Mouse (Mus musculus) C2C12 (cell line): ENCODE data around the gene Tnks1bp1. TPM values are rescaled to one million over a fixed set of nuclear protein-coding genes. Genes with fewer than 3 reads are reported as not detected.

Source experiments
- H3K27me3 ChIP-seq: one replicate; pipeline ENCODE4 v1.6.1; 2011; ENCODE audit not compliant: control insufficient read depth, insufficient read depth, insufficient read length
- H3K36me3 ChIP-seq: one replicate; pipeline ENCODE4 v1.6.1; 2011; ENCODE audit not compliant: control insufficient read depth, insufficient read depth
- H3K4me3 ChIP-seq: one replicate; pipeline ENCODE4 v1.5.1; 2011; ENCODE audit warnings: mild to moderate bottlenecking, control low read depth; ENCODE audit not compliant: poor library complexity, insufficient read depth, severe bottlenecking
- H3K79me2 ChIP-seq: one replicate; pipeline ENCODE4 v1.6.1; 2011; ENCODE audit not compliant: control insufficient read depth, insufficient read depth
- H3K79me3 ChIP-seq: one replicate; pipeline ENCODE4 v1.6.1; 2011; ENCODE audit warnings: low read depth, control low read depth
- H3ac ChIP-seq: one replicate; pipeline ENCODE3; 2011; ENCODE audit warnings: low read depth; ENCODE audit not compliant: control insufficient read depth, insufficient read length
- CEBPB ChIP-seq: IDR thresholded peaks from one replicate; pipeline ENCODE4 v1.6.1; 2011; ENCODE audit warnings: low read depth, mild to moderate bottlenecking, control low read depth, moderate library complexity
- CTCF ChIP-seq: IDR thresholded peaks from one replicate; pipeline ENCODE4 v1.5.1; 2011; ENCODE audit not compliant: control insufficient read depth, insufficient read depth, insufficient read length
- FOSL1 ChIP-seq: IDR thresholded peaks from one replicate; pipeline ENCODE4 v1.8.0; 2011; ENCODE audit warnings: mild to moderate bottlenecking, low read length; ENCODE audit not compliant: poor library complexity, insufficient read depth, severe bottlenecking
- MAX ChIP-seq: IDR thresholded peaks from one replicate; pipeline ENCODE4 v1.6.1; 2011; ENCODE audit warnings: mild to moderate bottlenecking, control low read depth
- MYOD1 ChIP-seq: IDR thresholded peaks from one replicate; pipeline ENCODE4 v1.6.1; 2011; ENCODE audit warnings: low read depth; ENCODE audit not compliant: control insufficient read depth, insufficient read length
- MYOG ChIP-seq: IDR thresholded peaks from one replicate; pipeline ENCODE4 v1.6.1; 2011; ENCODE audit not compliant: control insufficient read depth, insufficient read length; ENCODE audit errors: extremely low read depth
- USF1 ChIP-seq: IDR thresholded peaks from one replicate; pipeline ENCODE4 v1.6.1; 2011; ENCODE audit warnings: low read depth, mild to moderate bottlenecking, control low read depth, moderate library complexity
- polyA plus RNA-seq: library from polyadenylated mRNA; unstranded; fragments of >200 nt; fragmentation: generic; extraction: Trizol; gene quantifications from one replicate; pipeline ENCODE4 v1.2.1, GENCODE M21; 2012; ENCODE audit warnings: missing spikeins

Tnks1bp1 gene
- polyA plus RNA-seq, 1 experiment: 58.6 TPM

GRCm38 (mm10) chr2:85071921-85072320 lies 24.1 kb downstream of the Tnks1bp1 start:
- peaks cover 21% of the 10 kb centered on the region for H3K79me2 ChIP-seq
- H3K36me3 ChIP-seq: peaks cover 77% of the 10 kb centered on the region
- no peak for TF ChIP-seq FOSL1
- no peak for TF ChIP-seq CEBPB
- TF ChIP-seq MAX: no peak
- no peak for TF ChIP-seq MYOD1
- no peak for TF ChIP-seq CTCF
- TF ChIP-seq MYOG: no peak
- TF ChIP-seq USF1: no peak
- no peak overlapping the region for H3K4me3 ChIP-seq
- H3K79me3 ChIP-seq: peaks cover 3% of the 10 kb centered on the region
- H3K27me3 ChIP-seq: no peaks in the 10 kb centered on the region
- H3ac ChIP-seq: no peak overlapping the region

- Histone ChIP-seq H3K79me2 (peaks cover 3% of the 10 kb centered on the region), H3K27me3 (no peaks in the 10 kb centered on the region), H3ac (no peak overlapping the region), H3K4me3 (no peak overlapping the region), H3K79me3 (no peaks in the 10 kb centered on the region), H3K36me3 (peaks cover 65% of the 10 kb centered on the region)
- TF ChIP-seq MAX (no peak), USF1 (no peak), MYOD1 (no peak), CTCF (no peak), CEBPB (no peak), FOSL1 (no peak), MYOG (no peak)
Measured at GRCm38 (mm10) chr2:85073751-85074150, 25.9 kb downstream of the Tnks1bp1 start.

DNA sequence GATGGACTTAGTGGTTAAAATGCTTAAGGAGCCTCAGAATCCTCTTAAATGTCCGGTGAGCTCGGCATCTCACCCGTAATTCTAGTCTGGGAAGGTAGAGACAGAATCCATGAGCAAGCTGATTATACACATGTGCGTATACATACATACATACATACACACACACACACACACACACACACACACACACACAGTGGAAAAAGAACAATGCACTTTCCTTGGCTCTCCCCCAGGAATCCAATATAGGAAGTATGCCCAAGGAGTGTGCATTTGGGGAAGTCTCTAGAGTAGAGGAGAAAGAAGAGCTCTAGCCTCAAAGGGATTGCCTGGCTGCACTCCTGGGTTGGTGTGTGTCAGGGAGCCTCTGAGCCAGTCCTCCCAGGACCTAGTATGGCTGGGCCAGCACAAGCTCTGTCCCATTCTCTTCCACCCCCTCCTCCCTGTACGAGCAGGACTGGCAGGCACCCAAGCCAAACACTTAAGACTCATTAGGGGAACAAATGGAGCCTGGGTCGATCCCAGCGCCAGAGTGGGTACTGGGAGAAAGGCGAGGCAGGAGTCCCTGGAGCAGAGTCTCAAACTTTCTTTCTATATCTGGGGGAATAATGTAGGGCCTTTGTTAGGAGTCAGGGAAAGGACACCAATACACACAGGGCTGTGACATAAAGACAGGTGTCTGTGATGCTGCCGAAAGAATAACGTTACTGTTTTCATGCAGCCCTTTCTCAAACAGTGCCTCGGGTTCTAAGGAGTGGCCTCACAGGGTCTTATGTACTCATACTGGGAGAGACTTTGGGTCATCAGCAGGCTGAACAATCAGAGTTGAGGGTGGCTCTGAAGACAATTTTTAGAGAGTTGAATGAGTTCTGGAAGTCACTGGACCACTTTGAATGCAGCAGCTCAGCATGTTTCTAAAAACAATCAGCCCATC lies 41.2 kb downstream of the Tnks1bp1 start:
- no peaks in the 10 kb centered on the region for H3K27me3 ChIP-seq
- no peaks in the 10 kb centered on the region for H3K79me2 ChIP-seq
- no peak overlapping the region for H3K4me3 ChIP-seq
- no peak overlapping the region for H3ac ChIP-seq
- TF ChIP-seq MYOG (no peak), CEBPB (no peak), FOSL1 (no peak), CTCF (no peak), USF1 (no peak), MAX (no peak), MYOD1 (no peak)
- H3K36me3 ChIP-seq: no peaks in the 10 kb centered on the region
- H3K79me3 ChIP-seq: no peaks in the 10 kb centered on the region

DNA sequence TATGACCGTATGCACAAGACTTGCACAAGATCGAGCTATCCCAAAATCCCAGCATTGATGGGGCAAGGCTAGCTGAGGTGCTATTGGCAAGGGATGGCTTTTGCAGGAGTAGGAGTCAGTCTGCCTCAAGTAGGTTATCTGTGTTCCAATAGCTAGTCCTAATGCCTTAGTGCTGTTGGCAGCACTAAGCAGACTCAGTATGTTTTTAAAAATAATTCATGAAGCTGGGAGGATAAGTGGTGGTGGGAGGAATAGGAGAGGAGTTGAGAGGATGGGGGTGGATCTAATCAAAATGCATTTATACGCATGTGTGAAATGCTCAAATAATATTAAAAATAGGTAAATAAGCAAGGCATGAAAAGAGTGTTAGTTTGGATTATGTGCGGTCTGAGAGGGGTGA lies 43.5 kb downstream of the Tnks1bp1 start:
- H3K36me3 ChIP-seq: no peaks in the 10 kb centered on the region
- no peaks in the 10 kb centered on the region for H3K79me2 ChIP-seq
- H3ac ChIP-seq: no peak overlapping the region
- TF ChIP-seq USF1: no peak
- no peak for TF ChIP-seq FOSL1
- TF ChIP-seq MYOD1: no peak
- no peak for TF ChIP-seq MYOG
- TF ChIP-seq CTCF: no peak
- TF ChIP-seq MAX: no peak
- TF ChIP-seq CEBPB: no peak
- H3K27me3 ChIP-seq: no peaks in the 10 kb centered on the region
- H3K4me3 ChIP-seq: no peak overlapping the region
- H3K79me3 ChIP-seq: no peaks in the 10 kb centered on the region

DNA sequence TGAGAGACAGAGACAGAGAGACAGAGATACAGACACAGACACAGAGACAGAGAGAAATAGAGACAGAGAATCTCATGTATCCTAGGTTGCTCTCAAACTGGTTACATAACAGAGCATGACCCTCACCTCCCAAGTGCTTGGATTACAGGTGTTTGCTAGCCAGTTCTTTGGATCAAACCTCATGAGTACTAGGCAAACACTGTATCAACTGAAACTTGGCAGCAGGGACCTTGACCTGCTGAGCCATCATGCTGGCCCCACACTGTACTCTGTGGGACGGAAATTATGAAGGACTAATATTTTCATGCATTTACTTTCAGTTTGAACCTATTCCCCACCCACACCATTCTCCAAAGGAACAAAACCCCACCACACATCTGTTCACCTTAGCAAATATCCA lies 45.6 kb downstream of the Tnks1bp1 start:
- H3K27me3 ChIP-seq: no peaks in the 10 kb centered on the region
- no peak overlapping the region for H3K4me3 ChIP-seq
- no peaks in the 10 kb centered on the region for H3K79me3 ChIP-seq
- no peaks in the 10 kb centered on the region for H3K79me2 ChIP-seq
- TF ChIP-seq MYOG: no peak
- no peaks in the 10 kb centered on the region for H3K36me3 ChIP-seq
- H3ac ChIP-seq: no peak overlapping the region

DNA sequence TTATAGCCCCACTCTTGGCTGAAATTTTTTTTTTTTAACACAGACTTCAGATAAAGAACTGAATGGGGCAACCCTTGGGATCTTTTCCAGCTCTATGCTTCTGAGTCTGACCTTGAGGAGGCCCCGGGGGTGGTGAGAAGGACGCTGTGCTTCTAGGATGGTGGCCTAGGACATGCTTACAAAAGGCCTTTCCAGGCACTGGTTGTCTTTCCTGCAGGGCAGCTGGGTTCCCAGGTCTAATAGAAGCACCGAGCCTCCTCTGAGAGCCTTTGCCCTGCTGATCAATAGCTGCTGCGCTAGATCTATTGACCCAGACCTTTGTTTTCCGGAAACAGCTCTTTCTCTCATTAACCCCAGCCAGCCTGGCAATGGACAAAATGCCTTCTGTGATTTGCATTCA lies 48.1 kb downstream of the Tnks1bp1 start:
- no peak for TF ChIP-seq MYOD1
- no peak for TF ChIP-seq MAX
- TF ChIP-seq CTCF: no peak
- TF ChIP-seq USF1: no peak
- TF ChIP-seq CEBPB: no peak
- TF ChIP-seq FOSL1: no peak
- TF ChIP-seq MYOG: no peak
- Histone ChIP-seq H3K4me3 (no peak overlapping the region), H3K36me3 (no peaks in the 10 kb centered on the region), H3K27me3 (no peaks in the 10 kb centered on the region), H3K79me2 (no peaks in the 10 kb centered on the region), H3ac (no peak overlapping the region), H3K79me3 (no peaks in the 10 kb centered on the region)
